Mouse (Mus musculus) left cerebral cortex, adult 8-10 months (tissue): ENCODE data around the gene As3mt. TPM values are rescaled to one million over a fixed set of nuclear protein-coding genes. Genes with fewer than 3 reads are reported as not detected.
A peak's percentile ranks its signal among the peaks of the same experiment; 100 is the strongest.

ENCODE experiments used
- DNase-seq, 2 experiments: peaks; one replicate each; pipeline ENCODE4 v3.0.0; 2022; ENCODE audit warnings: low spot score in 2 of 2
- total RNA-seq, 4 experiments: library from RNA; stranded (reverse); gene quantifications; 2 replicates each; pipeline ENCODE4 v1.2.4; 2022

Gene As3mt
- 10 to 100 TPM; 31.3 to 38.3 (median 35.0) TPM for total RNA-seq

DNA sequence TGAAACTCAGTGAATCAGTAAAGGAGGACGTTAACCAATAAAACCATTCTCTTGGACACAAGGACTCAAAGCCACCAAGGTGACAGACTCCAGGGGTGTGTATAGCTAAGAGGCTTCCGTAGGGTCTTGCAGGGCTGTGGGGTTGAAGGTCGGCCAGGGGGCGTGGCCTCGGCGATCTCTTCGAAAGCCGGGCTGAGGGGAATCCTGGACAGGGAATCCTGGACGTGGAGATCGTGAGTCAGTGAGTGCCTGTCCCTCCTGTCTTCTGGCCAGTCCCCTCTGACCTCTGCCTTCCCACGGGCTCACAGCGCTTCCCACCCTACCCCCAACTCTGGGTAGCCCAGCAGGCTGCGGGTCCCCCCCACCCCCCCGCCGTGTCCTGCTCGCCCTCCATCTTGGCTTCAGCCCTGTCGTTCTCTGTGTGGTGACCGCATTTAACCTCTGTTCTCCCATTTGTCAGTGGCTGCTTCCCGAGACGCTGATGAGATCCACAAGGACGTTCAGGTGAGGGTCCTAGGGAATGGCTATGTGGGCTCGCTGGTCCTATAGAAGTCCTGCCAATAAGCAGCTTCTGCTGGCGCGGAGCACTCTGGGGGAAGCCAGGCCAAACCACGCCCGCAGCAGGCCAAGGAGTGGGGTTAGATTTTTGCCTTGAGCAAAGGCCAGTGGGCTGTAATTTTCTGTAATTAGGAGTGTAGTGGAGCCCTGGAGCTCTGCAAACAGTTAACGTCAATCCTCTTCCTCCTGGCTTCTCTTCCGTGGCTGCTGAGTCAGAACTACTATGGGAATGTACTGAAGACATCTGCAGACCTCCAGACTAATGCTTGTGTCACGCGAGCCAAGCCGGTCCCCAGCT lies at the start of gene As3mt:
Gene As3mt, plus strand, starts transcription at position 163 of the 856 bp plus-strand sequence.
- peak; percentile 42 to 51 for DNase-seq

DNA sequence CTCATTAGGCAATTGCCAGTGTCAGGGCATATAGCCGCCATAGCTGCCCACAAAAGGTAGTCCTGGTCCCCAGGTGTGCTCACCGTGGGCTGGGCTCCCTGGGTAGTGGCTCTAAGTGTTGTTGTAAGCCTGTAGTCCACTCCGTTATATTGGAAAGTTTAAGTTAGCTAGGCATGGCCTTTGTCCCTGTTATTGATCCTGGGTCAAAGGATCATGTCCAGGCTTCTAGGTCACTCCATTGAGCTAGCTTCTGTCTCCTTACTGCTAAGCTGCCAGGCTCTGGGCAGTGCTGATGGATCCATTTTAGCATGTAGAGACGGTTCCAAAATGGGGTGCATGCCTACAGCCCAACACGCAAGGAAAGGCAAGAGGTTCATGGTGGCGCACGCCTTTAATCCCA lies 48.9 kb upstream of the As3mt start:
- no peak for DNase-seq

DNA sequence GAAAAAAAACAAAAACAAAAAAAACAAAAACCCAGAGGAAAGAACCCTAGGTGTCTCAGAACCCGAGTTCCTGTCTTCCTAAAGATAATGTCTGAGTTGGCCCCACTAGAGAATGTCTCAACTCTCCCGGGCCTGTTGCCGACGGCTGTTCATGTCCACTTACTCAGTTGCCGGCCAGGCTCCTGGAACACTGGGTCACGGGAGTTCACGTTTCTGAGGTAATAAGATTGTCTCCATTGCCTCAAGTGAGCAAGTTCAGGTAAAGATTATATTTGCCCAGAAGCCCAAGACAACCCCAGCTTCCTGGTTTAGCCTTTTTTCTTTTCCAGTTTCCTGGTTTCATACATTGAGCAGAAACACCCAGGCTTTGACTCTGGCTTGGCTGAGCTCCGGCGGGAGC lies 48.4 kb upstream of the As3mt start:
- DNase-seq, result no peak

DNA sequence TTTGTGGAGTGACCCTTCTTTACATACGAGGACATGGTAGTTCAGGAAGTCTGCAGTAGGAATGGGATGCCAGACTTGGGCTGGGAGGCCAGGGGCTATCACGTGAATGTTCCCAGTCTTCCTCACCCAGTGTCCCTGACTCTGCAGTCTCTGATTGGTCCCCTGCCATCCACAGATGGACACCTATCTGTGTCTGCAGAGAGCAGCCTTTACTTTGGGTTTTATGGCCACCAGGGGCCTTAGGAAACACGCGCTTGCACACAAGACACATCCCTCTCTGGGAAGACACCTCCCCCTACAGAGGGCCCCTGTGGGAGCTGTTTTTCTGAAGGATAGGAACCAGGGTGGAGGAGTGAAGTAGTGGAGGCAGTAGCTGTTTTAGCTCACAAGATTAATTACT lies 45.7 kb upstream of the As3mt start:
- DNase-seq, result no peak

DNA sequence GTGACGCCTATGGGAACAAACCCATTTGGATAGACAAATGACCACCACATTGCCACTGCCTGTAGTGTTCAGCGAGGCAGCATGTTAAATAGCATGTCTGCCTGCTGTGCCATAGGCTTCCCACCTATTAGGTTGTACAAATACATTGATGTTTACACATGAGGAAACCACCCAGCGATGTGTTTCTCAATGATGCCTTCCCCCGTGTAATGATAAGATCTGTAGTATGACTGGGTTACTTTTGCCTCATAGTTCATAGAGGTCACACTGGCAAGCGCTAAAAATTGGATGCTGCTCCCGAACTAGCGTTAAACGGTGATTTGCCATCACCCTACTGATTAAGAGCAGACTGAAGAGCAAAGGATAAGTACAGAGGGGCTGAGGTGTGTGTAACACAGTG lies 45.0 kb upstream of the As3mt start:
- no peak for DNase-seq

DNA sequence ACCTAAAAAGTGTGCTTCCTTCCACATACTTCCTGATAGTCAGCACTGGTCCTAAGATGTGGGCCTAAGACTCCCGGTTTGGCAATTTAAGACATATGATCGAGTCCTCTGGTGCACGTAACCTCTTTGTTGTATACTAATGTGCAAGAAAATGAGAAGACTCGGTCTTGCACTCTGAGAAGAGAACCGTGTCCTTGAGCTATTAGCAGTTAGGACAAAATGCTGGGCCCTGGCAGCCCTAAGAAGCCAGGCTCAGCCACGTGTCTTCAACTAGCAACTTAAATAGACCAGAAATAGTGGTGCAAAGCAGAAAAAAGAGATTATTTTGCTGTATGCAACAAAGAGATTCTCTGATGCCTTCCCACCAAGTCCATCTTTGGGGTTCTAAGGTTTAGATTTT lies 44.5 kb upstream of the As3mt start:
- DNase-seq, result no peak

DNA sequence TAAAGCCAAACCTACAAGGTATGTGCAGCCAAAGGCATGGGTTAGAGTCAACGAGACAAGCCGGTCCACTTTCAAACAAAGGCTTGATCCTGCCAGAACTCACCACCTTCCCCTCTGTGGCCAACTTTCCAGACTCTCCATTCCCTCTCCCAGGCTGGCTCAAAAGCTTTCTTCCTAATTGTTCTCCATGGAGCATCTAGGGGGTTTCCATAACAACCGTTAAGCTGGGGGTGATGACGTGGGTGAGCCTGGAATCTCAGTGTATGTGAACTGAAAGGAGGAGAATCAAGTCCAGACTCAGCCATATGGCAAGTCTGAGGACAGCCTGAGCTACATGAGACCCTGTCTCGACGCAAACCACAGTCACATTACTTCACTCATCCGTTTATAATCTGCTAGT lies 41.8 kb upstream of the As3mt start:
- DNase-seq, result peak in 1 of 2 experiments; percentile 40

DNA sequence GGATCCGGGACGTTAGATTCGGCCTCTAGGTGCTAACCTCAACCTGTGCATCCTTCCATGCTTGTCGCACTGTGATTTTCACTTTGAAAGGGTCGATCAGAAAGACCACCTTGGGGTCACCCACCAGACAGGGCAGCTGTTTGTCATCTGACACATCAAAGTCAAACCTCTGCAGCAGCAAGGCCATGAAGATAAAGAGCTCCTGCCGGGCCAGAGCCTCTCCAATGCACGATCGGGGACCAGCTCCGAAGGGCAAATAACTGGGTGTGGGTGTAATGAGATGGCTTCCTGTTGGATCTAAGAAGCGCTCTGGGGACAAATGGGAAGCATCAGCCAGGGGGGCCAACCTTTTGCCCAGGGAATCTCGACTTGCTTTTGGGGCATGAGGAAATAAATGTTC lies 40.0 kb upstream of the As3mt start:
- no peak for DNase-seq

DNA sequence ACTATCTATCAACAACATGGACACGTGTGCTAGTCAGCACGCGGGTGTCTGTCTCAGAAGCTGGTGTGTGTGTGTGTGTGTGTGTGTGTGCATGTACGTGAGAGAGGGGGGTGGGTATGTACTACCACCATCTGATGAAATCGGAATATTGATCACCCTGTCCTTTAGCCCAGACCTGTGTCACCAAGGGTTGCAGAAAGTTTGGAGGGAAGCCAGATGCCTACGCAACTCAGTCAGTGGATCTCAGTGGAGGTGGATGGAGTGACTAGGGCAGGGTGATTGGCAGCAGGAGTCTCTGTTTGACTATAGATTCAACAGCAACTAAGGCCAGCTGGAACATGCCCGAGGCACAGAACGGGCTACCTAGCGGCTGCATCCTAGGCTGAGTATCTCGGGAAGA lies 39.0 kb upstream of the As3mt start:
- DNase-seq, result no peak

DNA sequence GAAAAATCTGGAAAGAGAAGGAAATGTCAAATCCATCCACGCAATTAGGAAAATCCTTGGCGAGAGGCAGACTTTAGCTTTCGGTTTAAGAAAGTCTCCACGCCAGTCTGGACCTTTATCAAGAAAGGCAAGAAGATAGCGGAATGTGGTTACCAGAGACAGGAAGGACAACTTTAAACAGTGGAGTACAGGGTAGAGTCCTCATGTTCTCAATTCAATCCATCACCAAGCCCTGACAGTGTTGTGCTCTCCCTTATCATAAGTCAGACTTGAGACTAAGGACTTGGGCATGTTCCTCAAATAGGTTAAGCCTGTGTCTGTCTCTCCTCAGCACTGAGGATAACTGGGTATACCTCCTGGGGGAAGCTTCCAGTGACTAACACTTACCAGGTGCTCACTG lies 37.5 kb upstream of the As3mt start:
- DNase-seq, result no peak

DNA sequence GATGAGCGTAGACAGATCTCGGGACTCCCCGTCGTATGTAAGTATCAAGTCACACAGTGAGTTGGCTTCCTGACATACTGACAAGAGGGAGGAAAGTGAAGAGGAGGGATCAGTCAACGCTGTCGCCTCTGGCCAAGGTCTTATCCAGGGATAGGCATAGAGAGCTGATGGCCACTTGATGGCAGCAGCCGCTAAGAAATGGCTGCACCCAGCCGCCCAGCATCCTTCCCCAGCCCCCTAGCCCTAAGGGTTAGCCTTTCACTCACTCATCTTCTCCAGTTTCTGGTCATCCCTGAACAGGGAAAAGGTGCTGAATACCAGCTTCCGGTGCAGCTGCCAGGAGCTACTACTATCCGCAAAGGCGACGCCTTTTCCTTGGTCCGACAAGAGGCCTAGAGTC lies 36.6 kb upstream of the As3mt start:
- peak in 1 of 2 experiments; percentile 51 for DNase-seq

DNA sequence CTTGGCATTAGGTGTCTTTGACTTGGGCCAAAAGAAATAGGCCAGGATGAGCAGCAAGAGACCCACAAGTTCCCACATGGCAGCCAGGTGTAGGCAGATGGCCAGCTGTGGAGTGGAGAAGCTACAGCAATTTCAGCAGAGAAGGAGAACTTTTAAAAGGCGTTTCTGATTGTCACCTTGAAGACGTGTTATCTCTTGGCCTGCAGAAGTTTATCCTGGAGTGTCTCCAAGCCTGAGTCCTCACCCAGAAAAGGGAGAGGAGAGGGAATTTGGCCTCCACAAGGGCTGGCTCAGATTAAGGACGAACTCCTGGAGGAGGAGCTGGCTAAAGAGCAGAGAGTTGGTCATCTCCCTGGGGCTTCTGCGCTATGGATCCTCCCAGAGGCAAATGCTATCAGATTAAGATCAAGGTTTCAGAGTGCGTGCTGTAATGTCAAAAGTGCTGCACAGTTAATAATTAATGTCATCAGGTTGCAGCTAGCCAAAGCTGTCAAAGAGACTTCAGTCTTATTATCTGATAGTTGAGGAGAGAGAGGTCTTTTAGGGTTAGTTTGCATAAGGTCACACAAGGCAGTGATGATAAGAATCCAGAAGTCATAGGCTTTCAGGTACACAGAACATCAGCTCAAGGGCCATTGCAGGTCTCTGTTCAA lies 34.4 kb upstream of the As3mt start, which contains the start of gene Cyp17a1:
Gene Cyp17a1, minus strand, starts transcription at position 407 of the 653 bp plus-strand sequence.
- DNase-seq, result no peak

DNA sequence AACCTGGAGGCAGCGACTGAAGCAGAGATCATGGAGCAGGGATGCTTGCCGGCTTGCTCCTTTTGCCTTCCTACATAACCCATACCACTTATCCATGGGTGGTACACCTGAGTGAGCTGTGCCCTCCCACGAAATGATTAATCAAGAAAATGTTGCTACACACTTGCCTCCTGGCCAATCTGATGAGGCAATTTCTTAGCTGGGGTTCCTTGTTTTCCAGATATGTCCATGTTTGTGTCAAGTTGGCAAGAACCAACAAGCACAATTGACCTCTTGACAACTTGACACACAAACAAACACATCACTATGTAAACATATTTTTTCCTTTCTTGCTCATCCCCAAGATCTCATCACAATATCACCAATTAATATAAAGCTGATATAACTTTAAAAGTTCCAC lies 31.6 kb upstream of the As3mt start:
- DNase-seq, result no peak

DNA sequence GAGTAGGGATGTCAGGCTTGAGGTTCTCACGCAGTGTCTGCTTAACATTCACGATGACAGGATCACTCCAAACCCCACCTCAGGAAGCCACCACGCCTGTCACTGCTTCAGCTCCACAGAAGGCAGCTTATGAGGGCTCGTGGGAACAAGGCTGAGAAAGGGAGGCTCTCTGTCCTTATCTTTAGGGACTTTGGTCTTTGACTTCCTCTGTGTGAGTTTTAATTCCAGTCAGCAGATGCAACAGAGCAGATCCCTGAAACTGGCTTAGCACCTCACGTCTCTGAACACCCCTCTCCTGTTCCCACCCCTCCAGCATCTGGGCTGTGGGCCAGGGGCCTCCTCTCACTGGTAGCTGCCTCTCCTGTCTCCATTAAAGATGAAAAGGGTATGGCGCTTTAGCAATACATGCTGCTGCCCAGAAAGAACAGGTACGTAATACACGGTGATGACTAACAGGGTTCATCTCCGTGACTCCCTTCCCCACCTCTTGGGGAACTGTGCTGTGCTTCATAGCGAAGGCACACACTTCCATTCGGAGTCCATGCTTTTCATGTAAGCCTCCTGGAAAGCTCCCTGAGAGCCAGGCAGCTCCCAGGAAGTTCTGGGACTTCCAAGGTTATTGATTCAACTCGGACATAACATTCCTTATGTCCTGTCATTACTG lies 27.4 kb upstream of the As3mt start:
- DNase-seq, result no peak

DNA sequence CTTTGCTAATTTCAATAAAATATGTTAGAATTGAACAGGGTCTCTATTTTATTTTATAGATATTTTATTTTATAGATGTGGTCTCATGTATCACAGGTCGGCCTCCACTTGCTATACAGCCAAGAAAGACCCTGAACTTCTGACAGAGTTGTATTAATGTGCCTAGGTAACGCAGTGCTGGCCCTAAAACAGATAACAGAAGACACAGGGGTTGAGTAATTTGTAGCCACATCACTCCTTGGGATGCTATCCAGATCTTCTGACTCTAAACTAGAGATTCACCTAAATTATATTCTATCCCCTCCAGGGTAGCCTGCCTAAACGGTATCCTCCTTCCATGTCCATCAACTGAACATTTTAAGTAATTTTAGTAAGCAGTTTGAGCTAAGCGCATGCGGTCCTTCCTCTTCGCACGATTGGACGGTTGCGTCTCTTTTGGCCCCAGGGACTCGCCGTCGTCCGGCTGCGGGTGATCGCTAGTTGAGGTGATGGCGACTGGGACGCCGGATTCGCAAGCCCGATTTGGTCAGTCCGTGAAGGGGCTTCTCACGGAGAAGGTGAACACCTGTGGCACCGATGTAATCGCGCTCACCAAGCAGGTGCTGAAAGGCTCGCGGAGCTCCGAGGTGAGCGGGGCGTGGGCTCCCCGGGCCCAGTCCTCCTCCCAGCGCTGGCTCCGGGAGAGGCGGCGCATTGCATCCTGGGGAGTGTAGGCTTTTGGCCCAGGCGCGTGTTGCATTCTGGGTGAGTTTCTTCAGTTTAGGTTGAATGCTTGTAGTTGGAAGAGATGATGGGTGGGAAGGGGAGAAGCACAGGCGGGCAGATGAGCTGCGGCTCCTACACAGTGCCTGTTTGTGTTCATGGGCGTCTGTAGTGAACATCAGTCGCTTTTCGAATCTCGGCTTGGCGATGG lies 17.5 kb upstream of the As3mt start, which contains the start of gene Borcs7:
Gene Borcs7, plus strand, starts transcription at position 447 of the 913 bp plus-strand sequence.
- DNase-seq, result peak; percentile 84 to 90

DNA sequence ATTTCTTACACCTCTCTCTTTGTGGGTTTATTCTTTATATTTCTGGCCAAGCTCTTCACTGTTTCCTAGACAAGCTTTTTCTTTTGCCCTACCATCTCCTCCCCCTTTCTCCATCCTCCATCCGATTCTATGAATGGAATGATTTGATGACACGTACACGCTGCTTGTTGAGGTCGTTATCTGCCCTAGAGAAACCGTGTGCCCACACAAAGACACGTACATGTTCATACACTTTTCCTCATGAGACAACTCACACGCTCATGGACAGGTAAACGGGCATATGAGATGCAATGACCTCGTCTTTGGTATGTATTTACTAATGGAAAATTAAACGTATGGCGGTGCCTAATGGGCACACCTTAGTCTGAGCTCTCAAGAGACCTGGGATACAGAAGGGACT lies 16.9 kb upstream of the As3mt start:
- no peak for DNase-seq

DNA sequence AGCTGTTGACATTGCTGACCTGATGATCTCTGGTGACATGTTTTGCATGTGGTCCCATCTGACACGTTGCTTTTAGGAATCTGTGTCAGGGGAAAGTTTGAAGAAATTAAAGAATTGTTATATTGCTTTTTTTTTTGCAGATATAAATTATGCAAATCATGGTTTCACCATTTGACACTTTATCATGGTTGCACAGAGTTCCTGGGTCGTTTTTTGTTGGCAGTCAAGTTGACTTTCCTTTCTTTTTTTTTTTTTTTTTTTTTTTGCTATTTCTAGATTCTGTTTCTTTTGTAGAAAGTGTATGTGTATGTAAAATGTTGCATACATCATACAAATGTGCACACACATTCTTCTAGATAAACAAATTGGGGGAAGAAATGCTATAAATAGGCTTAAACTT lies 16.2 kb upstream of the As3mt start:
- no peak for DNase-seq

DNA sequence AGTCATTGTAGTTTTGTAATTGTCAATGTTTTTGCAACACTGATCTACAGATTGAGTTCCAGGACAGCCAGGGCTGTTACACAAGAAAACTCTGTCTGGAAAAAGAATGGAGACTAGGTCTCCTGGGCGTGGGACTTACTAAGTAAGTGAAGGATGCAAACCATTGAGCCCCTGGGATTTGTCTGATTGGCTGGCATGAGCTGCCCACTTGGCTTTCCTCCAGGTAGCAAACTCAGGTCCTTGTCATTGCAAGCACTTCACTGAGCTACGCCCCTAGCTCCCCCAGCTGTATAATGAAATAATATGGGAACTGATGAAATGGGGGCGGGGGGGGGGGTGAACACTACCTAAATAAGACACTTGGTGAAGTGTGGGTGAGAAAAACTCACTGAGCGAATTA lies 14.1 kb upstream of the As3mt start:
- DNase-seq, result no peak

DNA sequence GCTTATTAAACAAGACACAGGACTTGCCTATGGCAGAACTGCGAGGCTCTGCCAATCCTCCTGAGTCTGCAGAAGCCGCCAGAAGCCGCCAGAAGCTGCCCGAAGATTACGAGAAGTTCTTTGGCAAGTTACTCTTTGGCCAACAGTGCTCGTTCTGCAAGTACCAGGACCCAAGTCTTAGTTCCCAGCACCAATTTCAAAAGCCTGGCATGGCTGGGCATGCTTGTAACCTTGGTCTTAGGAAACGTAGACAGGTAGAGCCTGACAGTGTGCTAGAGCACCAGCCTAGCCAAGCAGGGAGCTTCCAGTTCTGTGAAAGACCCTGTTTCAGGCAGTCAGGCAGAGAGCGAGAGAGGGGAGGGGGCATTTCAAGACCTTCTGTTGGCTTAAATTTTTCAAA lies 10.8 kb upstream of the As3mt start:
- DNase-seq, result no peak

DNA sequence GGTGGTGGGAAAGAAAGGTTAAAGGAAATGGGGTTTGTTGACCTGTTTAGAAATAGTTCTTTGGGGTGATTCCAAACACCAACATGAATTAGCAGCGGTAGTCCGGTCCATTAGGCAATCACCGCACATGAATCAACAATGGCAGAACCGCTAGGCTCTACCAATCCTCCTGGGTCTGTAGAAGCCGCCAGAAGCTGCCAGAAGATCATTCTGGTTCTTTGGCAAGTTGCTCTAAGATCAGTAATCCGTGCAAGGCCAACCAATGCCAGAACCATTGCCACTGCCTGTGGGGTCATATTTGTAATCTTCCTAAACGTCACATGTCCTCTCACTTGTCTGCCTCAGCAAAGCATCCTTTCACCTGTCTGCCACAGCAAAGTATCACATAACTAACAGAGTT lies 10.3 kb upstream of the As3mt start:
- no peak for DNase-seq

DNA sequence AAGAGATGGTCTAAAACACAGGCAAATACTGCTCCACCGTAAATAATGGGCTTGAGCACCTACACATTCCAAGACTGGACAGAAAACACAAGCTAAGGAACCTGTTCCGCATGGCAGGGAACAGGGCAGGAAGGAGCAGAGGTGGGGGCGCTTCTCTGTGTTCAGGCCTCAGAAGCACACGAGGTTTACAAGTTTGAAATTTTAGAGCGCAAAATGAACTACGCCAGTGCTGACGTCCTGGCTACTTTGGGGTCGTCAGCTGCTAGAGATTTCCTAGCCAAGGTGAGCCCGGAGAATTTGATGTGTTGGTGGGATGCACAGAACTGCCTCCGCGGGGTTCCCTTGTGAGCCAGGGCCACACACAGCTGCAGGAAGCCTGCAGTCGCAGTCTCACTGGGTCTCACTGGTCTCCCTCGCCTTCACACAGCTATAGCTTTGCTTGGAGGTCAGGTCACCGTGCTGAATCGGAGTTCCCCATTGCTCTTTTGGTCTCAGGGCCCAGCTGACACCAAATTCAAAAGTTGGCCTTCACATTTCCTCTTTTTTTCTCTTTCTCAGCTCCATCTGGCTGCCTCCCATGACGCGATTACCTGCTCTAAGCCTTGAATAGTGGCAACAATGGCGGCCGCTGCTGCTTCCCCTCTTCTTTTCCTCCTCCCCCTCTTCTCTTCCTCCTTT lies 9.3 kb upstream of the As3mt start:
- no peak for DNase-seq
